Mouse (Mus musculus) limb, embryonic 14.5 days (tissue): ENCODE measurements around the gene Kif1c. TPM values are rescaled to one million over a fixed set of nuclear protein-coding genes. Genes with fewer than 3 reads are reported as not detected.

Experiments used
- ATAC-seq: fragments of 200-750 bp; cut with Nextera tagmentation; 2 replicates; pipeline ENCODE4 v1.8.0; 2017; ENCODE audit warnings: low read depth, moderate number of reproducible peaks, moderate TSS enrichment; ENCODE audit not compliant: low FRiP score
- DNase-seq: peaks from one replicate; pipeline ENCODE4 v3.0.0-alpha.2; 2015; ENCODE audit warnings: low spot score
- H3K27ac ChIP-seq: fragments of 300-500 bp; sonication (generic); replicated peaks from 2 replicates; pipeline ENCODE4 v1.5.1; 2014; ENCODE audit warnings: low read depth, mild to moderate bottlenecking, low read length, moderate library complexity, mixed read lengths
- H3K27me3 ChIP-seq: fragments of 300-500 bp; sonication (generic); 2 replicates; pipeline ENCODE4 v1.6.1; 2014; ENCODE audit warnings: low read length, mixed read lengths; ENCODE audit not compliant: control insufficient read depth, insufficient read depth
- H3K36me3 ChIP-seq: fragments of 300-500 bp; sonication (generic); 2 replicates; pipeline ENCODE4 v1.6.1; 2014; ENCODE audit warnings: mild to moderate bottlenecking, low read length, moderate library complexity, mixed read lengths; ENCODE audit not compliant: control insufficient read depth, insufficient read depth
- H3K4me1 ChIP-seq: fragments of 300-500 bp; sonication (generic); 2 replicates; pipeline ENCODE4 v1.6.1; 2014; ENCODE audit warnings: antibody characterized with exemption, low read length, mixed read lengths; ENCODE audit not compliant: control insufficient read depth, insufficient read depth
- H3K4me2 ChIP-seq: fragments of 300-500 bp; sonication (generic); replicated peaks from 2 replicates; pipeline ENCODE4 v1.6.1; 2014; ENCODE audit warnings: low read depth, mild to moderate bottlenecking, low read length, moderate library complexity; ENCODE audit not compliant: severe bottlenecking
- H3K4me3 ChIP-seq: fragments of 300-500 bp; sonication (generic); replicated peaks from 2 replicates; pipeline ENCODE4 v1.5.1; 2014; ENCODE audit warnings: low read length
- H3K9ac ChIP-seq: fragments of 300-500 bp; sonication (generic); 2 replicates; pipeline ENCODE4 v1.6.1; 2014; ENCODE audit warnings: mild to moderate bottlenecking, low read depth, low read length, moderate library complexity; ENCODE audit not compliant: severe bottlenecking
- H3K9me3 ChIP-seq: fragments of 300-500 bp; sonication (generic); 2 replicates; pipeline ENCODE4 v1.6.1; 2016; ENCODE audit warnings: low read length; ENCODE audit not compliant: control insufficient read depth
- POLR2A ChIP-seq: fragments of 200-500 bp; IDR thresholded peaks from 2 replicates; pipeline ENCODE4 v1.8.0; 2012; ENCODE audit warnings: inconsistent platforms, mild to moderate bottlenecking, moderate library complexity, borderline replicate concordance; ENCODE audit not compliant: insufficient read depth, insufficient read length; ENCODE audit errors: extremely low read depth
- WGBS: fragments of 180-500 bp; shearing (Covaris S2); extraction: QIAGEN DNeasy Blood & Tissue Kit; methylation state at CpG from one replicate; pipeline ENCODE4 v1.1.7; 2014; 5-methylcytosine and 5-hydroxymethylcytosine counted together
- polyA plus RNA-seq, 2 experiments: library from polyadenylated mRNA; depleted of rRNA in 1 of 2; stranded (reverse) in 1 of 2; unstranded in 1 of 2; fragments of >200 nt; fragmentation: Nextera tagmentation in 1 of 2; extraction: Ambion mirVana in 1 of 2; gene quantifications; 2 replicates each; pipeline versions ENCODE4 v1.2.1 to v1.2.3; 2012 to 2014

Kif1c gene
- polyA plus RNA-seq, 2 experiments = 14.6 to 45.8 TPM

DNA sequence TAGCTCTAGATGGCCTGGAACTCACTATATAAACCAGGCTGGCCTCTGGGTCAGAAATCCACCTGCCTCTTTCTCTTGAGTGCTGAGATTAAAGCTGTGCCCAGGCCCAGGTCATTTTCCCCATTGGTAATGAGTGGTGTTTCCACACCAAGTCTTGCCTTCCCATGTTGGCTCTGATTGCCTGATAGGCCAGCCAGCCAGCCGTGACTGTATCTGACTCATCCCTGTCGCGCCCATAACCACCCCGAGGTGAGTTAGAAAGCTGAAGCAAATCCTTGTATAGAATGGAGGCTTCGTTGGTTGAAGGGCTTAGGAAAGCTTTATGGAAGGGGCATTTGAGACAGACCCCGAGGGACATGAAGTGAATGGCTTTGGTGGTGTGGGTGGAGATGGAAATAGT lies 15.5 kb downstream of the Kif1c start:
- Histone ChIP-seq H3K9me3 (no peaks in the 10 kb centered on the region), H3K4me3 (no peak overlapping the region), H3K9ac (no peak overlapping the region), H3K4me2 (no peak overlapping the region), H3K27ac (no peak overlapping the region), H3K4me1 (no peaks in the 10 kb centered on the region), H3K27me3 (no peaks in the 10 kb centered on the region), H3K36me3 (peaks cover 83% of the 10 kb centered on the region)
- no peak for ATAC-seq
- DNase-seq = no peak
- 90% methylated on average over 6 of the region's 6 CpGs for WGBS
- TF ChIP-seq POLR2A = no peak

GRCm38 (mm10) chr11:70718481-70718880 lies 18.1 kb downstream of the Kif1c start:
- Histone ChIP-seq H3K4me2 (no peak overlapping the region), H3K27ac (no peak overlapping the region), H3K9ac (no peak overlapping the region), H3K27me3 (no peaks in the 10 kb centered on the region), H3K4me3 (no peak overlapping the region), H3K4me1 (no peaks in the 10 kb centered on the region), H3K9me3 (no peaks in the 10 kb centered on the region), H3K36me3 (peaks cover 80% of the 10 kb centered on the region)
- WGBS = 84% methylated on average over 5 of the region's 5 CpGs
- TF ChIP-seq POLR2A = no peak
- ATAC-seq (no peak), DNase-seq (no peak)

DNA sequence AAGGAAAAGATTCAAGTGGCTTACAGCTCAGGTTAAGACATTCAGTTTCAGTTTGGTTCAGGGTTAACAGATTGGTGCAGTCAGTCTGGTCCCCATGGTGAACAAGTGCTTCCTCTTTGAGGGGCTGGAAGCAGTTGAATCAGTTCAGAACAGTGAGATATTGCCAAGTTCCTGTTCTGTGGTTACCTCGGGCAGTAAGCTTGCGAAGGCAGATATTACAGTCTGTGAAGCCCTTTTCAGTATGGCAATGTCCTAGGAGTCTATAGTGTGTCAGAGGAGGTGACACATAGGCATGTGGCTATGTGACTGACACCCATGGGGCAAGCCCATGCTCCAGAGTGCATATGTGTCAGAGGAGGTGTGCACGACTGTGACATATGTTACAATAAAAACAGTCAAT lies 20.2 kb downstream of the Kif1c start:
- no peak for TF ChIP-seq POLR2A
- Histone ChIP-seq H3K4me2 (no peak overlapping the region), H3K36me3 (peaks cover 88% of the 10 kb centered on the region), H3K27me3 (no peaks in the 10 kb centered on the region), H3K4me1 (no peaks in the 10 kb centered on the region), H3K9me3 (no peaks in the 10 kb centered on the region), H3K4me3 (no peak overlapping the region), H3K9ac (no peak overlapping the region), H3K27ac (no peak overlapping the region)
- no peak; the same call in 1 of the 2 replicates for ATAC-seq
- 83% methylated on average over 3 of the region's 3 CpGs for WGBS
- no peak for DNase-seq

GRCm38 (mm10) chr11:70721072-70721471 lies 20.7 kb downstream of the Kif1c start:
- H3K9me3 ChIP-seq = no peaks in the 10 kb centered on the region
- H3K4me1 ChIP-seq = no peaks in the 10 kb centered on the region
- ATAC-seq (no peak), DNase-seq (no peak)
- H3K27me3 ChIP-seq = no peaks in the 10 kb centered on the region
- no peak for TF ChIP-seq POLR2A
- H3K4me2 ChIP-seq = no peak overlapping the region
- H3K4me3 ChIP-seq = no peak overlapping the region
- no peak overlapping the region for H3K27ac ChIP-seq
- no peak overlapping the region for H3K9ac ChIP-seq
- WGBS = 98% methylated on average over 3 of the region's 3 CpGs
- H3K36me3 ChIP-seq = peaks cover 91% of the 10 kb centered on the region

DNA sequence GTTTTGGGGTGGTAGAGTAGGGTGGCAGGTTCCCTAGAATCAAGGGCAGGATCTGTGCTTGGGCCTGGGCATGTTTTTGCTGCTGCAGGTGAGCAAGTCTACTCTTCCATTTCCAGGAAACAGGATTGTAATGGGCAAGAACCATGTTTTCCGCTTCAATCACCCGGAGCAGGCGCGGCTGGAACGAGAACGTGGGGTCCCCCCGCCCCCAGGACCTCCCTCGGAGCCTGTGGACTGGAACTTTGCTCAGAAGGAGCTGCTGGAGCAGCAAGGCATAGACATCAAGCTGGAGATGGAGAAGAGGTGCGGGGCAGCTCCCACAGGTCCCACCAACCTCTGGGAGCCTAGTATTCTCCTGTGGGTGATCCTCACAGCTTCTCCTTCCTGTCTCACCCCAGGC lies 24.4 kb downstream of the Kif1c start:
- Histone ChIP-seq H3K36me3 (peaks cover 86% of the 10 kb centered on the region), H3K9me3 (no peaks in the 10 kb centered on the region), H3K4me3 (no peak overlapping the region), H3K4me2 (no peak overlapping the region), H3K4me1 (no peaks in the 10 kb centered on the region), H3K27me3 (no peaks in the 10 kb centered on the region), H3K9ac (no peak overlapping the region), H3K27ac (no peak overlapping the region)
- WGBS = 94% methylated on average over 9 of the region's 9 CpGs
- DNase-seq (no peak), ATAC-seq (no peak)
- TF ChIP-seq POLR2A = no peak

GRCm38 (mm10) chr11:70726585-70726984 lies 26.2 kb downstream of the Kif1c start:
- H3K4me2 ChIP-seq = no peak overlapping the region
- H3K4me1 ChIP-seq = no peaks in the 10 kb centered on the region
- no peak overlapping the region for H3K9ac ChIP-seq
- 94% methylated on average over 2 of the region's 2 CpGs for WGBS
- peaks cover 67% of the 10 kb centered on the region for H3K36me3 ChIP-seq
- H3K9me3 ChIP-seq = no peaks in the 10 kb centered on the region
- no peak overlapping the region for H3K4me3 ChIP-seq
- no peaks in the 10 kb centered on the region for H3K27me3 ChIP-seq
- DNase-seq (no peak), ATAC-seq (no peak)
- no peak overlapping the region for H3K27ac ChIP-seq
- no peak for TF ChIP-seq POLR2A
